Mouse (Mus musculus) limb, embryonic 12.5 days (tissue): ENCODE measurements at regions not wholly inside any gene's neighbourhood (a gene's known extent, or its start where the extent isn't known, plus 50 kb on each side); places are given as distances from the start of the nearest gene placed in this dataset.
"Not testable (repeated sequence)": the region's sequence is repeated elsewhere in the genome, so short reads cannot be mapped to it uniquely, and the experiment has no call there.

ENCODE experiments used
- ATAC-seq: fragments of 200-750 bp; cut with Nextera tagmentation; 2 replicates; pipeline ENCODE4 v1.8.0; 2017; ENCODE audit warnings: low read depth, moderate TSS enrichment; ENCODE audit not compliant: insufficient number of reproducible peaks, insufficient read depth, low FRiP score, low TSS enrichment
- H3K27ac ChIP-seq: fragments of 300-500 bp; sonication (generic); 2 replicates; pipeline ENCODE4 v1.5.1; 2016; ENCODE audit warnings: mild to moderate bottlenecking, moderate library complexity
- H3K27me3 ChIP-seq: fragments of 300-500 bp; sonication (generic); 2 replicates; pipeline ENCODE4 v1.6.1; 2016; ENCODE audit warnings: mild to moderate bottlenecking, moderate library complexity
- H3K36me3 ChIP-seq: fragments of 300-500 bp; sonication (generic); 2 replicates; pipeline ENCODE4 v1.6.1; 2016; ENCODE audit warnings: mild to moderate bottlenecking, moderate library complexity
- H3K4me1 ChIP-seq: fragments of 300-500 bp; sonication (generic); replicated peaks from 2 replicates; pipeline ENCODE4 v1.6.1; 2016
- H3K4me2 ChIP-seq: fragments of 300-500 bp; sonication (generic); 2 replicates; pipeline ENCODE4 v1.6.1; 2016; ENCODE audit warnings: mild to moderate bottlenecking, moderate library complexity
- H3K4me3 ChIP-seq: fragments of 300-500 bp; sonication (generic); replicated peaks from 2 replicates; pipeline ENCODE4 v1.5.1; 2016; ENCODE audit warnings: mild to moderate bottlenecking
- H3K9ac ChIP-seq: fragments of 300-500 bp; sonication (generic); replicated peaks from 2 replicates; pipeline ENCODE4 v1.6.1; 2016; ENCODE audit warnings: mild to moderate bottlenecking, moderate library complexity
- H3K9me3 ChIP-seq: fragments of 300-500 bp; sonication (generic); 2 replicates; pipeline ENCODE4 v1.6.1; 2016; ENCODE audit warnings: mild to moderate bottlenecking, moderate library complexity
- WGBS: fragments of 180-500 bp; shearing (Covaris S2); methylation state at CpG from one replicate; pipeline ENCODE4 v1.1.7; 2016; 5-methylcytosine and 5-hydroxymethylcytosine counted together

DNA sequence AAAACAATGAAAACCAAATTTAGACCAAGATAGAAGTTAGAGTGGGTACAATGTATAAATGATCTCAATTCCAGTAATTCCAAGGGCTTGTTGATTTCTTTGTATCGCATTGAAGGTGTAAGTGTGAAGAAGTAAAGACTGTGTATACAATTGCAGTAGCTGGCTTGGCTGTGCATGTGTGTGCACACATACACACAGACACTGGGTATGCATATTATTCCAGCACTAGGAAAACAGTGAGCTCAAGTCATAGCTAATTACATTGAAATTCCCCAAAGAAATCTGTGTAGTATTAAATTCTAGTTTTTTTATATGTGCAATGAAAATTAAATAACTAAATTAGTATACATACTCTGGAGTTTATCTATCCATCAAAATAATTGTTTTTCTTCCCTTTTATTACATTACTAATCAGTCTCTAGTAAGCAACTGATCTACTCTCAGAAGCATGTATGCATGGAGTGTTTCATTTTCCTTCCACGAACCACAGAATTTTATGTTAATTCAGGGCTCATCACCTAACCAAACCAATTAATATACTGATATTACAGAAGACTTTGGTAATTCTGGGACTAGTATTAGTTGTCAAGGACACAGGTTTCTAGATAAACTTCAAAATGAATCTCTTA lies 56.5 kb downstream of the Gm8797 start:
- Histone ChIP-seq H3K36me3 (no peaks in the 10 kb centered on the region), H3K9me3 (no peaks in the 10 kb centered on the region), H3K4me2 (no peak overlapping the region), H3K4me1 (no peaks in the 10 kb centered on the region), H3K27ac (no peak overlapping the region), H3K9ac (no peak overlapping the region), H3K27me3 (no peaks in the 10 kb centered on the region), H3K4me3 (no peak overlapping the region)
- no peak for ATAC-seq
- WGBS, result 93% methylated on average over 2 of the region's 2 CpGs

- Histone ChIP-seq H3K27me3 (no peaks in the 10 kb centered on the region), H3K4me1 (no peaks in the 10 kb centered on the region), H3K4me3 (no peak overlapping the region), H3K9me3 (no peaks in the 10 kb centered on the region), H3K4me2 (no peak overlapping the region), H3K9ac (no peak overlapping the region), H3K27ac (no peak overlapping the region), H3K36me3 (no peaks in the 10 kb centered on the region)
- WGBS, result 78% methylated on average over 3 of the region's 3 CpGs
- no peak for ATAC-seq
Measured at GRCm38 (mm10) chr3:5811071-5811590, 60.5 kb downstream of the Gm8797 start.

- not testable (repeated sequence) for ATAC-seq, H3K27ac ChIP-seq, H3K4me1 ChIP-seq, H3K4me3 ChIP-seq, H3K4me2 ChIP-seq, H3K27me3 ChIP-seq, H3K36me3 ChIP-seq, H3K9ac ChIP-seq, H3K9me3 ChIP-seq
- whole genome bisulfite sequencing, result 78% methylated on average over 7 of the region's 7 CpGs
Measured at GRCm38 (mm10) chr3:5820243-5820642, 69.6 kb downstream of the Gm8797 start.

GRCm38 (mm10) chr3:5860237-5860636 lies 109.6 kb downstream of the Gm8797 start:
- ATAC-seq, H3K9ac ChIP-seq: not testable (repeated sequence)
- WGBS, result 28% methylated on average over 20 of the region's 20 CpGs

DNA sequence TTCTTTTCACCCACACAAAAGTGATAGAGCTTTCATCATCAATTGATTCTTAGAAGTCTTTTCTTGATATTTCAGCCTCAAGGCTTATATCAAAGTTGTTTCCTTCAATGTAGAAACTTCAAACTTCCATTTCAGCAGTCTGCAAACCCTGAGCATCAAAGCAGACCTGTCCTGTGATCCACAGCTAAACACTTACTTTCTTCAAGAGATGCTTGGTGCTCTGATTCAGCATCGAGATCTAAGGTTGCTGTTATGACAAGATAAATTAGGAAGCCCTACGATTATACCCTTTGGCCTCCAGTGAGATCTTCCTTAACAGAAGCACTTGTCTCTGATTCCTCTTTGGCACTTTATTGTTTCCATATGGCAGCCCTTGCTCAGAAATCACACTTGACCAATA lies 119.8 kb downstream of the Gm8797 start:
- H3K9ac ChIP-seq, result no peak overlapping the region
- no peaks in the 10 kb centered on the region for H3K27me3 ChIP-seq
- no peaks in the 10 kb centered on the region for H3K4me1 ChIP-seq
- no peak overlapping the region for H3K27ac ChIP-seq
- H3K4me3 ChIP-seq, result no peak overlapping the region
- ATAC-seq, result no peak
- WGBS, result 65% methylated on average over 2 of the region's 2 CpGs
- no peaks in the 10 kb centered on the region for H3K36me3 ChIP-seq
- H3K4me2 ChIP-seq, result no peak overlapping the region
- H3K9me3 ChIP-seq, result no peaks in the 10 kb centered on the region

More at GRCm38 (mm10) chr3:5860237-5860636, 109.6 kb downstream of the Gm8797 start:
- H3K27me3 ChIP-seq, H3K9me3 ChIP-seq, H3K4me1 ChIP-seq, H3K36me3 ChIP-seq, H3K4me2 ChIP-seq, H3K27ac ChIP-seq, H3K4me3 ChIP-seq: not testable (repeated sequence)

DNA sequence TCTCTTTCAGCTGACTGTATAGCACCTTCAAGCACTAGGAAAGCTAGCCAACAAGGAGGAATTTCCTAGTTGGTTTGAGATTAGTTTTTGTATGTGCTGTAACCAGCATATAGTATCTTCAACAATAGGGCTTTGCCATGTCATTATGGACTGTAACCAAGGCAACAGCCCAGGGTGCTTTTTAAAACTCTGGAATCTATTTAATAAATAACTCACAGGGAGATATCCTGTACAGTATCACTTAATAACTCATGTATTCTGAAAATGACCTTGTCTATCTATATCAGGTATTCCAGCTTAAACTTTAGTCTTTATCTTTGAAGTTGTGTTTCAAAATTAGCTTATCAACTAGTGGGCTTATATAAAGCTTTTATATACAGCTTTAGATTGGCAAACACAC lies 128.5 kb downstream of the Gm8797 start:
- H3K4me2 ChIP-seq, result no peak overlapping the region
- no peaks in the 10 kb centered on the region for H3K9me3 ChIP-seq
- no peaks in the 10 kb centered on the region for H3K4me1 ChIP-seq
- H3K9ac ChIP-seq, result no peak overlapping the region
- H3K36me3 ChIP-seq, result no peaks in the 10 kb centered on the region
- H3K4me3 ChIP-seq, result no peak overlapping the region
- no peak for ATAC-seq
- H3K27ac ChIP-seq, result no peak overlapping the region
- H3K27me3 ChIP-seq, result no peaks in the 10 kb centered on the region

DNA sequence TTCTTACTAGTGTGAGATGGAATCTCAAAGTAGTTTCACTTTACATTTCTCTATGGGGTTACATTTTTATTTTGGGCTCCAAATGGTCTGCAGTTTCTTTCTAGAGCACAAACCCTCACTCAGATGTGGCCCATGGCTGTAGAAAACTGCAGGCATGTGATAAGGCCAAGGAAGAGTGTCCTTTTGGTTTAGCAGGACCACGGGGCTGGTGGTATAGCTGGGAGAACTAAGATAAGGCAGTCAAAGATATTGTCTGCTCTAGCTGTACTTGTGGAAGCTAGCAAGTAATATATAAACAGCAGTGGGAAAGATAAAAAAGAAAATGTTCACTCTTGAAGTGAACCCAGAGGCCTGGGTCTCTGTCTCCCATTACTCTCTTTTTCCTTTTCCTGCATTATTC lies 166.9 kb downstream of the Gm8797 start:
- Histone ChIP-seq H3K4me1 (no peaks in the 10 kb centered on the region), H3K27me3 (no peaks in the 10 kb centered on the region), H3K9me3 (no peaks in the 10 kb centered on the region), H3K9ac (no peak overlapping the region), H3K27ac (no peak overlapping the region), H3K4me2 (no peak overlapping the region), H3K4me3 (no peak overlapping the region), H3K36me3 (no peaks in the 10 kb centered on the region)
- 88% methylated on average over 1 of the region's 1 CpGs for WGBS
- ATAC-seq, result no peak

DNA sequence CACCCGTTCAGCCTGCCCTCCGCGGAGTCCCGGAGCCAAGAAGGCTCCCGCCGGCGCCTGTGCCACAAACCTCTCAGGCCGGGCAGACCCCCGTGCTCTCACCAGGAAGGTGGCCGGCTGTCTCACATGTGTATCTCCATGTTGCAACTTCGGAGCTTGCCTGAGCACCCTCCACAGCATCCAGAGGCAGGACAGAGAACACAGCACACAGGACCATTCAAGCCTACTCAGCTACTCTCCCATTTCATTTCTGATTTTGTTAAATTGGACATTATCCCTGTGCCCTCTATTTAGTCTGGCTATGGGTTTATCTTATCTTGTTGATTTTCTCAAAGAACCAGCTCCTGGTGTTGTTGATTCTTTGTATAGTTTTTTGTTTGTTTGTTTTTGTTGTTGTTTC lies 199.6 kb downstream of the Gm8797 start:
- not testable (repeated sequence) for H3K4me1 ChIP-seq, H3K27me3 ChIP-seq, H3K9me3 ChIP-seq, ATAC-seq, H3K4me3 ChIP-seq, H3K9ac ChIP-seq, H3K36me3 ChIP-seq, H3K4me2 ChIP-seq, H3K27ac ChIP-seq
- 92% methylated on average over 11 of the region's 11 CpGs for WGBS

- not testable (repeated sequence) for H3K4me2 ChIP-seq, H3K4me3 ChIP-seq
Measured at GRCm38 (mm10) chr3:5989011-5989645, 238.5 kb downstream of the Gm8797 start.

GRCm38 (mm10) chr3:6004423-6004822 lies 253.8 kb downstream of the Gm8797 start:
- H3K27me3 ChIP-seq, result no peaks in the 10 kb centered on the region
- 86% methylated on average over 1 of the region's 1 CpGs for WGBS

More at GRCm38 (mm10) chr3:5989011-5989645, 238.5 kb downstream of the Gm8797 start:
- not testable (repeated sequence) for ATAC-seq, H3K27ac ChIP-seq, H3K27me3 ChIP-seq, H3K9me3 ChIP-seq, H3K36me3 ChIP-seq, H3K9ac ChIP-seq, H3K4me1 ChIP-seq
- WGBS, result 85% methylated on average over 5 of the region's 5 CpGs

DNA sequence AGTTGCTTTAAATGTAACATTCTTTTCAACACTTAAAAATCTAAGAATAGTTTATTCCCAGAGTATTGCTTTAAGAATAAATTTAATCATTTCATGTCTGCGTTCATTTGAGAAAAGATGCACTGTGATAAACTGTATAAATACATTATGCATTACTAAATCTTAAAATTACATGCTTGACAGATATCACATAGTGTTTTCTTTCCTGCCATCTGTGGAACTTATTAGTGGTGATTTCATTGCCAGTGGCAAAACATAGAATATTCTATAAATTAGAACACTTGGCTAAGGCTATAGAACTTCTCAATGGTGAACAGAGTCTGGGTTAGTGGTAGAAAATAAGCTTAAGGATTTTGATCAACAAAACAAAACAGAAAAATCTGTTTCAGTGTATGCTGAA lies 268.1 kb downstream of the Gm8797 start:
- no peak overlapping the region for H3K4me3 ChIP-seq
- H3K4me1 ChIP-seq, result no peaks in the 10 kb centered on the region
- H3K27ac ChIP-seq, result no peak overlapping the region
- ATAC-seq, result no peak
- no peaks in the 10 kb centered on the region for H3K27me3 ChIP-seq
- H3K4me2 ChIP-seq, result no peak overlapping the region
- no peaks in the 10 kb centered on the region for H3K9me3 ChIP-seq
- H3K36me3 ChIP-seq, result no peaks in the 10 kb centered on the region
- 85% methylated on average over 1 of the region's 1 CpGs for WGBS
- no peak overlapping the region for H3K9ac ChIP-seq

More at GRCm38 (mm10) chr3:6004423-6004822, 253.8 kb downstream of the Gm8797 start:
- Histone ChIP-seq H3K9ac (no peak overlapping the region), H3K4me3 (no peak overlapping the region), H3K4me1 (no peaks in the 10 kb centered on the region), H3K27ac (no peak overlapping the region), H3K4me2 (no peak overlapping the region), H3K36me3 (no peaks in the 10 kb centered on the region), H3K9me3 (no peaks in the 10 kb centered on the region; the same call in 1 of the 2 replicates)
- no peak for ATAC-seq

GRCm38 (mm10) chr3:6041325-6041724 lies 290.7 kb downstream of the Gm8797 start:
- H3K36me3 ChIP-seq, ATAC-seq: not testable (repeated sequence)
- WGBS, result 90% methylated on average over 3 of the region's 3 CpGs

More at GRCm38 (mm10) chr3:6041325-6041724, 290.7 kb downstream of the Gm8797 start:
- not testable (repeated sequence) for H3K4me2 ChIP-seq, H3K9me3 ChIP-seq, H3K27me3 ChIP-seq, H3K4me3 ChIP-seq, H3K4me1 ChIP-seq, H3K27ac ChIP-seq, H3K9ac ChIP-seq
